Mouse (Mus musculus) E14TG2a.4 (cell line): ENCODE measurements around the gene Atl2.

Source experiments
- CTCF ChIP-seq: conservative IDR thresholded peaks from 2 replicates; pipeline ENCODE4 v1.5.1; 2014; ENCODE audit warnings: low read length
- NANOG ChIP-seq: IDR thresholded peaks from 2 replicates; pipeline ENCODE4 v1.6.1; 2014; ENCODE audit warnings: borderline replicate concordance, low read length, mixed read lengths
- POU5F1 ChIP-seq: IDR thresholded peaks from 2 replicates; pipeline ENCODE4 v1.6.1; 2014; ENCODE audit warnings: low read length, borderline replicate concordance

DNA sequence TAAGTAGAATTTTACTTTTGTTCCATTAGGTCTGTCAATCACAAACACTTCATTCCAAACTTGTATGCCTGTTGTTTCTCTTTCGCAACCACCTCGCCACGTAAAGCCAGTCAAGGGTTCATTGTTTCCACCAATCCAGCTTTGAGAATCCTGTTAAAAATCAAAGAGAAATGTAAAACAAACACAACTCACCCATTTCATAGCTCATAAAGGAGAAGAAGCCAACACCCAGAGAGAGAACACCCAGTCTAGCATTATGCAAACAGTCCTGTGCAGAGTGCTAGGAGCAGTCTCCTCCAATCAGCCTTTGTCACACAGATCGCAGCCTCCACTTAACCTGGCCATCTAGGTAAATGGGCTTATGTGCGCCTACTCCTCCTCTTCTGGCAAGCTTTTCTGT lies 30.9 kb downstream of the Atl2 start:
- no peak for TF ChIP-seq CTCF
- TF ChIP-seq NANOG = no peak
- no peak for TF ChIP-seq POU5F1
